24 mouse cellular contexts compared by ENCODE assay signal in the genomic region with DNA sequence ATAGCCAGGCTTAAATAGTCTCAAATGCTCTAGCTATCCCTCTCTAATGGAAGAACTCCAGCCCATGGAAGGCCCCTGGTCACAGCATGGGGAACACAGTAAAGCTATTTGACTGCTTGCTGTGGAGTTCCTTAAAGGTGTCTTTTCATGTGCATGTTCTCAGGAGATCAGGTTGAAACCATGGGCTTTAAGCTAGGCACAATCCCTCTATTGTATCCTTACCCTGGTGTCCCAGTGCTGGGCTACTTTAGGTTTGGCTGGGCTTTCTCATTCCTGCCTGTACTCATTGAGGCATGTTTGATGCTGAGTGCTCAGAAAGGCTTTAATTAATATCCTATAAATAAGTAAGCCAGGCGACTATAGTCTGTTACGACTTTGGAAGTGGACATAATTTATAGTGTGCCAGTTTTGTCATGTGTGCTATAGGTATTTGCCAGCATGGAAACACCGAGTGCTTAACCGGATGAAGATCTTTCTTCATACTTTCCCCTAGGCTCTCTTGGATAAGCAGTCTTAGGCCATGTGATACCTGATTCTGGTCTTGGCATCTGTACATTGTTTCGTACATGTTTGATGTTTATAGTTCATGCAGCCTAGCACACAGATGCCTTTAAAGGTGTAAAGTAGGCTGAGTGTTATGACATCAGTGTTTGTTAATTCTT.
A peak's percentile ranks its signal among the peaks of the same experiment; 100 is the strongest.
DNase-seq lines count a peak whose midpoint lies in the region; ATAC-seq lines count a peak whose summit lies in the region.
"Had no signal": no experiment of that assay in that cellular context is flagged by ENCODE, and none has a peak within 500 bp of the region (broad histone marks: within the 10 kb centered on the region; RNA-seq: fewer than 3 reads in every experiment).

No protein-coding gene starts in this region.

- WGBS in hindbrain, embryonic 16.5 days: 88% methylated on average over 5 of the region's 5 CpGs
- WGBS in hindbrain, embryonic 14.5 days: 89% methylated on average over 5 of the region's 5 CpGs
- WGBS in limb, embryonic 15.5 days: 42% methylated on average over 5 of the region's 5 CpGs

- no peaks in the 10 kb centered on the region for H3K4me1 ChIP-seq in hindbrain, embryonic 16.5 days (ENCODE audit: control insufficient read depth, insufficient read depth, low read depth, low read length)
- no peaks in the 10 kb centered on the region for H3K4me1 ChIP-seq in hindbrain, embryonic 14.5 days (replicated peaks; ENCODE audit: control insufficient read depth, insufficient read depth, low read length)
- H3K4me1 ChIP-seq in limb, embryonic 15.5 days: no peaks in the 10 kb centered on the region
- H3K4me1 ChIP-seq: heart, embryonic 10.5 days; hindbrain, embryonic 12.5 days; intestine, embryonic 15.5 days had no signal

- H3K27me3 ChIP-seq in hindbrain, embryonic 16.5 days (replicated peaks; ENCODE audit: control insufficient read depth, insufficient read depth, low read length): no peaks in the 10 kb centered on the region
- no peaks in the 10 kb centered on the region for H3K27me3 ChIP-seq in hindbrain, embryonic 14.5 days (ENCODE audit: control insufficient read depth, insufficient read depth, low read length)
- H3K27me3 ChIP-seq in limb, embryonic 15.5 days: no peaks in the 10 kb centered on the region
- H3K27me3 ChIP-seq: CH12.LX; embryonic facial prominence, embryonic 13.5 days; forebrain, embryonic 15.5 days; hindbrain, embryonic 12.5 days; intestine, embryonic 15.5 days; Patski had no signal

- ATAC-seq in hindbrain, embryonic 16.5 days: 0 out of 2 replicates have a peak, but pooled peaks have one; percentile 20
- ATAC-seq in hindbrain, embryonic 14.5 days (ENCODE audit: low FRiP score): no peak
- ATAC-seq in limb, embryonic 15.5 days (ENCODE audit: insufficient number of reproducible peaks, low FRiP score, low TSS enrichment, low read depth): no peak
- ATAC-seq: activated CD4-positive, CD25-positive, alpha-beta regulatory T cell, adult 4 months; forebrain, embryonic 15.5 days; intestine, embryonic 15.5 days; Patski had no signal

- peaks cover 21% of the 10 kb centered on the region for H3K36me3 ChIP-seq in hindbrain, embryonic 16.5 days (ENCODE audit: control insufficient read depth, insufficient read depth, low read length)
- peaks cover 82% of the 10 kb centered on the region for H3K36me3 ChIP-seq in hindbrain, embryonic 14.5 days (replicated peaks; ENCODE audit: control insufficient read depth, insufficient read depth)
- peaks cover 34% of the 10 kb centered on the region for H3K36me3 ChIP-seq in limb, embryonic 15.5 days

- no peak for DNase-seq in hindbrain, embryonic 14.5 days (ENCODE audit: low spot score)
- peak; percentile 100 for DNase-seq in fat pad, adult 2 months (ENCODE audit: extremely low read depth, low read depth, low spot score)
- DNase-seq in gonadal fat pad, adult 2 months (ENCODE audit: low read depth): peak; percentile 99
- DNase-seq in adrenal gland, adult (ENCODE audit: inconsistent age in 2 of 2, low spot score in 1 of 2): no peak
- no peak for DNase-seq in lung, postnatal 36 days
- DNase-seq: adrenal gland, adult 2 months; adrenal gland, postnatal 36 days; cerebellum, adult 11 months; cerebellum, adult 9-10 months; cerebellum, postnatal 25 days; gastrocnemius, postnatal 14 days; heart, postnatal 10 days; heart, postnatal 4 days had no signal

- H3K4me3 ChIP-seq in hindbrain, embryonic 16.5 days (ENCODE audit: low read length): no peak overlapping the region
- H3K4me3 ChIP-seq in hindbrain, embryonic 14.5 days (replicated peaks; ENCODE audit: low read length): no peak overlapping the region
- H3K4me3 ChIP-seq in limb, embryonic 15.5 days: no peak overlapping the region
- H3K4me3 ChIP-seq: embryonic facial prominence, embryonic 13.5 days; forebrain, embryonic 10.5 days; forebrain, embryonic 15.5 days; heart, embryonic 10.5 days; hindbrain, embryonic 12.5 days; intestine, embryonic 15.5 days had no signal

- no peak overlapping the region for H3K27ac ChIP-seq in hindbrain, embryonic 16.5 days (ENCODE audit: low read depth, low read length)
- no peak overlapping the region for H3K27ac ChIP-seq in hindbrain, embryonic 14.5 days
- 0 out of 2 replicates have a peak overlapping the region, but pooled peaks have one; percentile 6 for H3K27ac ChIP-seq in limb, embryonic 15.5 days
- H3K27ac ChIP-seq: embryonic facial prominence, embryonic 13.5 days; forebrain, embryonic 10.5 days; forebrain, embryonic 15.5 days; heart, embryonic 10.5 days; hindbrain, embryonic 12.5 days; intestine, embryonic 15.5 days had no signal

- no peaks in the 10 kb centered on the region for H3K9me3 ChIP-seq in hindbrain, embryonic 16.5 days (ENCODE audit: control insufficient read depth, low read length)
- no peaks in the 10 kb centered on the region for H3K9me3 ChIP-seq in hindbrain, embryonic 14.5 days (ENCODE audit: control insufficient read depth, low read length)
- no peaks in the 10 kb centered on the region for H3K9me3 ChIP-seq in limb, embryonic 15.5 days
- H3K9me3 ChIP-seq: embryonic facial prominence, embryonic 13.5 days; forebrain, embryonic 10.5 days; forebrain, embryonic 15.5 days; heart, embryonic 10.5 days; hindbrain, embryonic 12.5 days; intestine, embryonic 15.5 days had no signal

- H3K4me2 ChIP-seq in hindbrain, embryonic 16.5 days (ENCODE audit: low read length): no peak overlapping the region
- no peak overlapping the region for H3K4me2 ChIP-seq in hindbrain, embryonic 14.5 days (replicated peaks)
- no peak overlapping the region for H3K4me2 ChIP-seq in limb, embryonic 15.5 days
- H3K4me2 ChIP-seq: embryonic facial prominence, embryonic 13.5 days; forebrain, embryonic 15.5 days; hindbrain, embryonic 12.5 days; intestine, embryonic 15.5 days had no signal

- no peak overlapping the region for H3K9ac ChIP-seq in hindbrain, embryonic 16.5 days (ENCODE audit: low read depth, low read length)
- no peak overlapping the region for H3K9ac ChIP-seq in hindbrain, embryonic 14.5 days
- H3K9ac ChIP-seq in limb, embryonic 15.5 days: no peak overlapping the region
- H3K9ac ChIP-seq: embryonic facial prominence, embryonic 13.5 days; forebrain, embryonic 15.5 days; hindbrain, embryonic 12.5 days; intestine, embryonic 15.5 days had no signal

Comparison
In these comparisons a context has a peak if more than half of its experiments do, and no peak if none do; other contexts are left out.
1. DNase-seq: peak in fat pad, adult 2 months (single experiment) and gonadal fat pad, adult 2 months (single experiment); none in hindbrain, embryonic 14.5 days (single experiment), adrenal gland, adult (0 of 2) and lung, postnatal 36 days (single experiment).